Mouse (Mus musculus): ENCODE data around the gene Coch.
"Not testable (repeated sequence)": the region's sequence is repeated elsewhere in the genome, so short reads cannot be mapped to it uniquely, and the experiment has no call there.

Gene Coch

DNA sequence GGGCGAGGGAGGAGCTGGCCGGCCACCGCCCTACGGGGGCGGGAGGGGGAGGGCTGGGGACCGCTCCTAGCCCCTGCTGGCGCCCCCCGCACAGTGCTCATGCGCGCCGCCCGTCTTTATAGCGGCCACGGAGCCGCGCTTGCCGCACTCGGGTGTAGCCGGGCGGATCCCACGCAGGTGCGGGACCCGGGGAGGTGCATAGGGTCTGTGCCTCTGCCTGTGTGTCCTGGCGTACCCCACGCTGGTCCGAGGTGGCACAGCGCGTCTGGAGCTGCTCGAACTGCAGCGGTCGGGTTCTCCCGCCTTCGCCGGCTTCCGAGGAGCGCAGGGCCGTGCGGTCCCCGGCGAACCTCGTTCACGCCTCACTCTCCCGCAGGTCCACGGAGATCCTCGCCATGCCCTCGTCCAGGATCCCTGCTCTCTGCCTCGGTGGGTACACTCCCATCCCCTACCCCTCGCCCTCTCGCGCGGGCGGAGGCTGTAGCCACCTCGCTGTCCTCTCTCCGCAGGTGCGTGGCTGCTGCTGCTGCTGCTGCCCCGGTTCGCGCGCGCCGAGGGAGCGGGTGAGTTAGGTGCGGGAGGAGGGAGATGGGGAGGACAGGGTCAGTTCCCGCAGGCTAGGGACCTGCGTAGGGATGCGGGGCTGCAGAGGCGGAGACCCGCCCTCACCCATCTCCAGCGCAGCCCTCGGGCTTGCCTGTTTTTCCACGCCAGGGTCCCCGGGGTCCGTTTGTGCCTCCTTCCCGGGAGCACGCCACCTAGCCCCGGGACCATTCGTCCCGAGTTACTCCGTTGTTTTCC, at the start of gene Coch:
Gene Coch (plus strand): TSS at position 113 of the 801 bp plus-strand sequence.
- no peak for DNase-seq (ENCODE audit: low spot score in 2 of 2)

DNA sequence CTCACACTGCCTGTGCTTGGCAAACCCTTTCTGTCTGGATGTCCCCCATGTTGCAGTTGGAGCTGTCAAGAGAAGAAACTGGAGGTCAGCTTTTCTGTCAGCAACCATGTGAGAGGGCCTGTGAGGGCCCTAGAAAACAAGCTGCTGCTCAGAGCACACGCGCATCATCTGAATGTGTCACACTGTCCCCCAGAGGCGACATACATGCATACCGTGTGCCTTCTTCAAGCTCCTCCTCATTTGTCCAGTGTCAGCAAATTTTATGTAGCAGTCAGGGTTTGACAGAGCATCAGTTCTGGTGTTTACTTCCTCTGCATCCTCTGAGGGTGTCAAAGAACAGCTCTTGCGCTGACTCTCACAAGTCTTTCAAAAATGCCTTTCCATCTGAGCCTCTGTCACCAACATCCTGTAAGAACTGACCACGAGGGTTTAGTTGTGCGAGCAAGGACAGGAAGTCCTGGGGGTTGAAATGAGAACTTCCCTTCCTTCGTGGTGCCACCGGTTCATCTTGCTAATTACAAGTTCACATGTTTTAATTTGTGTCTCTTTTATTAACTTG, 49.7 kb upstream of the Coch start:
- DNase-seq (ENCODE audit: low spot score in 2 of 2), result no peak

DNA sequence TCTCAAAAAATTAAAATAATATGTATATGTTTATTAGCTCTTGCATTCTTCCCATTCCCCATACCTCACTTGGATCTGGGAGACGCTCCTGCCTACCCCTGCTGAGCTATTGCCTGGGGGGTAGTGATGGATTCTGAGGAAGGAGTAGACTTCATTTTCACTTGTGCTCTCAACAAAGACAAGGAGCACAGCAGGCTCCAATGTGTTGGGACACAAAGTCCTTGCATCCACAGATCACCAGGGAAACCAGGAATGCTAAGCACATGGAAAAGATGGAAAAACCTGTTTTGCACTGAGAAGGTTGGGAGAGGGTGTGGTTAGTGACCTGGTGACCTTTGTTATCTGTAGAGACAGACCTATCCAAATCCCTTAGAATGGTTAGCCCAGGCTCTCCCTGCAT, 38.1 kb upstream of the Coch start:
- DNase-seq (ENCODE audit: low spot score in 2 of 2), result no peak

DNA sequence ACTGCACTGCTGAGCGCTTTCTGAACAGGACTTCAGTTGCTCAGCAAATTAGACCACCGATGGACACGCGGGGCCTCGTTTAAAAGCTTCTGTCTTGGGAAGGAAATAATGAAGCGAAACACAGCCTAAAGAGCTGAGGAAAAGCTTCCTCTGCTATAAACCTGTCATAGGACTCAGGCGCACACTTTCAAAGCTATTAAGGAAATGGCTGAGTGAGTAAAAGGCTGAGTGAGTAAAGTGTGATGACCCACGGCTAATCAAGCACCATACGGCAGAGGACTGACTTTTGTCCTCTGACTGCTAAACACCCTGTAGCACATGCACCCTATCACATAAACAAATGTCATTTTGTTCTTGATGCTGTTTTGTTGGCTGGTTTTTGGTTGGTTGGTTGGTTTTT, 31.7 kb upstream of the Coch start:
- DNase-seq (ENCODE audit: low spot score in 2 of 2), result no peak

DNA sequence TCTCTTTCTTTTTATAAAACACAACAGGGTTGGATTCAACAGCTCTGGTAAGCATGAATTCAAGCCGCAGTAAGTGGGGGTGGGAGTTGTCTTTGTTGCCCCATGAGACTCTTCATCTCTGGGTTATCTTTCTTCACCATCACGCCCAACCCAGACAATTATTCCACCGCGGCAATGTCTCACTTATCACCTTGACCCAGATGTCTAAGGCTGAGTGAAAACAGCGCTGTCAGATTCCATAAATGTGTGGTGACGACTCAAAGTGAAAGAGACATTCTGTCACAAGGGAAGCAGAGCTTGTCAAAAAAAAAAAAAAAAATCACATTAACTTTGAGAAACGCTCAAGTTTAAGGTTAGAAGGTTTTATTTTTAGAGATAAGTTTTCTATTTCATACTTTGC, 25.9 kb upstream of the Coch start:
- no peak for DNase-seq (ENCODE audit: low spot score in 2 of 2)

DNA sequence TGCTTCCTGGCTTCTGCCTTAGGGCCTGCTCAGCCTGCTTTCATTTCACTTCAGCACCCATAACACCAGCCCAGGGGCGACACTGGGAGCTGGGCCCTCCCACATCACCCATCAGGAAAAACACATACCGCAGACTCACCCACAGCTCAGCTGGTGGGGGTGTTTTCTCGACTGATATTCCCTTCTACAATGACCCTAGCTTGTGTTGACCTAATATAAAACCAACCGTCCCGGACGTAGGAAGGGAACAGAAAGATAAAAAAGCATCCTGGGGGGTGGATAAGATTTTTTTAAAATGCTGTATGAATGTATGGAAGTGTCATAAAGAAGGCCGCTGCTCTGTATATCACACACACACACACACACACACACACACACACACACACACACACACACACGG, 23.7 kb upstream of the Coch start:
- no peak for DNase-seq (ENCODE audit: low spot score in 2 of 2)

DNA sequence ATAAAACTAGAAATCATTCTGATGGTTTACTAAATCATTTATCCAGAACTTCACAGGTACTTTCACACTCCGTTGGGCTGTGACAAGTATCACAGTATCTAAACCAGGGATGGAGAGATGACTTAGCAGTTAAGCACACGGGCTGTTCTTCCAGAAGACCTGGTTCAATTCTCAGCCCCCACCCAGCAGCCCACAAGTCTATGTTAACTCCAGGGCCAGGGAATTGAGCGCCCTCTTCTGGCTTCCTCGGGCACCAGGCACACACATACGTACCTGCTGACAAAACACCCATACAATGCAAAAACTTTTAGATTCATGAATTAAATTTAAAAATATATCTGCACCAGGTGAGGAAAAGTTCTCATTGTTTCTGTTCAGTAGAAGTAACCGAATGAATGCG, 23.2 kb upstream of the Coch start:
- no peak for DNase-seq (ENCODE audit: low spot score in 2 of 2)

DNA sequence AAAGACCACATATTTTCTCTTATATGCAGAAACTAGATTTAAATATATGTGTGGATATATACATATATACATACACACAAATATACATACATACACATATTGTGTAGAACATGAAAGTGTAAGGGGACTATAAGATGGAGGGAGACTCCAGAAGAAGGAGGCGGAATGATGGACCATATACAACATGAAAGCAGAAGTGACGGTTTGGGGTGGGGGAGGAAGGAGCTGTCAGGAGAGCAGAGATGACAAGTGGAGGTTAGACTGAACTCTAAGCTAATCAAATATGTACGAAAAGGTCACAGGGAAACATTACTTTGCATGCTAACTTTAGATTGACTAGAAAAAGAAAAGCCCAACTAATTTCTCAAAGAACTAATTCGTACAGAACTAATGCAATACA, 20.5 kb upstream of the Coch start:
- DNase-seq (ENCODE audit: low spot score in 2 of 2), result no peak

DNA sequence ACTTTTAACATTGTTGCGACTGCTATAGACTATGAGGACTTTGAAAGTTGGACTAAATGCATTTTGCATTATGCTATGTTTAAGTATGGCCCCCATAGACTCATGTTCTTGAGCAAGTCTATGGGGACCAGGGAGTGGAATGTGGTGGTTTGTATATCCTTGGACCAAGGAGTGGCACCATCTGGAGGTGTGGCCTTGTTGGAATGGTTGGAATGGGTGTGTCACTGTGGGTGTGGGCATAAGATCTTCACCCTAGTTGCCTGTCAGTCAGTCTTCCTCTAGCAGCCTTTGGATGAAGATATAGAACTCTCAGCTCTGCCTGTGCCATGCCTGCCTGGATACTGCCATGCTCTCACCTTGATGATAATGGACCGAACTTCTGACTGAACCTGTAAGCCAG, 15.3 kb upstream of the Coch start:
- not testable (repeated sequence) for DNase-seq (ENCODE audit: low spot score in 2 of 2)

DNA sequence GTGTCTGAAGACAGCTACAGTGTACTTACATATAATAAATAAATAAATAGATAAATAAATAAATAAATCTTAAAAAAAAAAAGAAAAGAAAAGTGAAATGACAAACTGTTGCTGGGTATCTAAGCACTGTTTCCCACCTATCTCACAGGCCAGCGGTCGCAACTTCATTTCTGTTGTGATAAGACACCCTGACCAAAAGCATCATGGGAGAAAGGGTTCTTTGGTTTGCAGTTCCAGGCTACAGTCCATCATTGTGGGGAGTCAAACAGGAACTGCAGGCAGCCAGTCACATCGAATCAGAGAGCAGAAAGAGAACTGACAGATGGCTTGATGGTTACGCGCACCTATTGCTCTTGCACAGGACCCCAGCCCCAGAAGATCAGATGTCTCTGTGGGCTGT, 3.9 kb upstream of the Coch start:
- DNase-seq (ENCODE audit: low spot score in 2 of 2), result no peak

DNA sequence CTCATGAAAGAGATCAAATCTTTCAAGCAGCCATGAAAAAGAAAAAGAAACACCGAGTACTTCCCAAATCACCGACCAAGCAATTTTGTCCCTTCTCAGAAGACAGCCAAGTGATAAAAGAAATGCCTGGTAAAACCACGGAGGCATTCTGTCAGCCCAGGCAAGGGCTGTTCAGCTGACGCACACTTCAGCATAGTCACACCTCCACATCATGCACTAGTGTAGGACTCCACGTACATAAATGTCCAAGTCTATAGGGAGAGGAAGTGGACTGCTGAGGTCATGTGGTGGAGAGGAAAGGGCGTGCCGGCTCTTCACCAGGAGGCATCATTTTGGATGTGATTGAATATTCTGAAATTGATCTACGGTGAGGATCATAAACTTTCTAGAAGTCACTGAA, 1.2 kb upstream of the Coch start:
- no peak for DNase-seq (ENCODE audit: low spot score in 2 of 2)

DNA sequence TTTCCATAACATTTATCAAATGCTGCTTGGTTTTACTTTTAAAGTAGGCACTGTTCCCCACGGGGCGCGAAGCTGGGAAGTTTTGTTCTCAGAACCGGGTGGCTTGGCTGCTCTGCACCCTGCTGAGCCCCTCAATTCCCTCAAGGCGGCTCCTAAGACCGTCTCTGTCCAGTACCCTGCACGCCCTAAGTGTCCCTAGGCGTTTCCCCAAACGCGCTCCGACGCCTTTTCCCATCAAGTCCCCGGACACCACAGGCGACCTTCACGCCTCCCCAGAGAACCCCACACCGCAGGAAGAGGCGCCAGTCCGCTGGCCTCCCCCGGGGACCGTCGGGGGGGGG, 283 bp upstream of the Coch start:
- no peak for DNase-seq (ENCODE audit: low spot score in 2 of 2)

DNA sequence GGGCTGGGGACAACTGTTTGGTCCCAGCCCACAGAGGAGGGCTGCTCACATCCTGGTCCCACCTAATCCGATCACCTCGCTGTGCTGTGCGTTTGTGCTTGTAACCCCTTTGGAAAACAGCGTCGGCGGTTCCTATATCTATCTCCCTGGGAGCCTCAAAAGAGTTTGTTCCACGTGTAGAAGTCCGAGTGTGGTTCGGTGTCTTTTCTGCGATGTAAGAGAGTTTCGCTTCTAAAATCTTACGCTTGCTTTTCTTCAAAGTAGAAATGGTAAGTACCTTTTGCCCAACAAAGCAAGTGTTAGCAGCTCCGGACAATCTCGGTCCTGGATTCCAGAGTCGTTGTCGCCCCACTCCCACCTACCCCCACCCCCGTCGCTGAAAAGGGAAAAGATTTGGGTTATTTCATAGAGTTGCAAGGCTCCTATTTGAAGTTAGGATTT, 909 bp downstream of the Coch start:
- DNase-seq (ENCODE audit: low spot score in 2 of 2), result no peak

DNA sequence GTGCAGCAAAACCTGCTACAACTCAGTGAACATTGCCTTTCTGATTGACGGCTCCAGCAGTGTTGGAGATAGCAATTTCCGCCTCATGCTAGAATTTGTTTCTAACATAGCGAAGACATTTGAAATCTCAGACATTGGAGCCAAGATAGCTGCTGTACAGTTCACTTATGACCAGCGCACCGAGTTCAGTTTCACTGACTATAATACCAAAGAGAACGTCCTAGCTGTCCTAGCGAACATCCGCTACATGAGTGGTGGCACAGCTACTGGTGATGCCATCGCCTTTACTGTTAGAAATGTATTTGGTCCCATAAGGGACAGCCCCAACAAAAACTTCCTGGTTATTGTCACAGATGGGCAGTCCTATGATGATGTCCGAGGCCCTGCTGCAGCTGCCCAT, 10.2 kb downstream of the Coch start:
- DNase-seq (ENCODE audit: low spot score in 2 of 2), result no peak

DNA sequence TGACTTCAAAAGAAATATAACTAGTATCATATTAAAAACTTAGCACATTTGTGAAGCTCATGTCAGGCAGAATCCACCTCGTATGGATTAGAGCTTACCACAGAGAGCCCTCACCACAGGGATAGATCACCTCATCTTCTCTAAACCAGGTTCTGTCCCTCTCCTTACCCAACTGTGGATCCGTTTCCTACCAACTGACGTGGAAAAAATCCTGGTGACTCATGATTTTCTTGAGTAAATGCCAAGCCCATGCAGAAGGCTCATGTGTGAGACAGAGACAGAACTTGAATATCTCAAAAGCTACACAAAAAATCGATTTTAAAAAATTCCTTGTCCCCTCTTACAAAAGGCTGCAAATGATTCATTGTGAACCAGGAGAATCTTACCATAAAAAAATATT, 13.0 kb downstream of the Coch start:
- no peak for DNase-seq (ENCODE audit: low spot score in 2 of 2)

DNA sequence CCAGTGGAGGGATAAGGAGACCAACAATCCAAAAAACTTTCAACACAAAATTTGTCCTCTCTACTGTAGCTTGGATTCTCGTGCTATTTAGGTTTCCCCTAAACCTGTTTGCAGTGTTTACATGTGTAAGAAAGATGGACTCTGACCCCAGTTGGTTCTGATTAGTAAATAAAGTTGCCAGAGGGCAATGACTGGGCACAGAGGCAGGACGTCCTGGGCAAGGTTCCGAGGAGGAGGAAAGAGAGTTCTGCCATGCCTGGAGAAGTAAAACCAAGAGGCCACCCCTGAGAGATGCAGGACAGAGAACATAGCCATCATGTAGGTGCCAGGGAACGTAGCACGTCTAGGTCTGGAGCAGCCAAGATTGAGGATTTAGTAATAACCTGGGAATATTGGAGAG, 19.2 kb downstream of the Coch start:
- DNase-seq (ENCODE audit: low spot score in 2 of 2), result no peak

DNA sequence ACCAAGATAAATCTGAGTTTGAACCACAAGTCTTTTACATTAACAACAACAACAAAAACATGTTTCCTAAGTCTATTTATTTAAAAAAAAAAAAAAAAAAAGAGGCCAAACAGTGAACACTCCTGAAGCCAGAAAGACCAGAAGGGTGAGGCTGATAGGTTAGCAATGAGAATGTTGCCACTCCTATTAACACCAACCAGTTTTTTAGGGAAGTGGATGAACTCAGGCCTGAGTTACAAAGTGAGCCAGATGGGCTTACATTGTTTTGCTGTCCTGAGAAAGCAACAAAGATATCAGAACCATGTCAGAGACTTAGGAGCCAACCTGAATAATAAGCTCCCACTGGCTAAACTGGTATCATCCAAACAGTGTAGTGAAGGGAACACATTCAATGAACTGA, 27.4 kb downstream of the Coch start:
- DNase-seq (ENCODE audit: low spot score in 2 of 2), result no peak

DNA sequence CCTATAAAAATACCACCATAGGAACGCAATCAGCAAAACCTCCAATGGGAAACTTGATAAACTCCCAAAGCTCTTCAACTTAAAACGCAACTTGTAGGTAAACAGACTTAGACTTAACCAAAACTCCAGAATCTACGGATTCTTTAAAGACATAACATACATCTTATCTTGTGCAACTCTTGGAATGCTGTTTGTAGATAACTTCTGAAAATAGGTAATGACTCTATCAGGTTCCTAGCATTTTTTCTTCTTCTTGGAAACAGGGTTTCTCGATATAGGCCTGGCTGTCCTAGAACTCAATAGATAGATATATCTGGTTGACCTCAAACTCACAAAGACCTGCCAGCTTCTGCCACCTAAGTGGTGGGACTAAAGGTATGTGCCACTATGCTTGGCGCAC, 28.0 kb downstream of the Coch start:
- no peak for DNase-seq (ENCODE audit: low spot score in 2 of 2)

DNA sequence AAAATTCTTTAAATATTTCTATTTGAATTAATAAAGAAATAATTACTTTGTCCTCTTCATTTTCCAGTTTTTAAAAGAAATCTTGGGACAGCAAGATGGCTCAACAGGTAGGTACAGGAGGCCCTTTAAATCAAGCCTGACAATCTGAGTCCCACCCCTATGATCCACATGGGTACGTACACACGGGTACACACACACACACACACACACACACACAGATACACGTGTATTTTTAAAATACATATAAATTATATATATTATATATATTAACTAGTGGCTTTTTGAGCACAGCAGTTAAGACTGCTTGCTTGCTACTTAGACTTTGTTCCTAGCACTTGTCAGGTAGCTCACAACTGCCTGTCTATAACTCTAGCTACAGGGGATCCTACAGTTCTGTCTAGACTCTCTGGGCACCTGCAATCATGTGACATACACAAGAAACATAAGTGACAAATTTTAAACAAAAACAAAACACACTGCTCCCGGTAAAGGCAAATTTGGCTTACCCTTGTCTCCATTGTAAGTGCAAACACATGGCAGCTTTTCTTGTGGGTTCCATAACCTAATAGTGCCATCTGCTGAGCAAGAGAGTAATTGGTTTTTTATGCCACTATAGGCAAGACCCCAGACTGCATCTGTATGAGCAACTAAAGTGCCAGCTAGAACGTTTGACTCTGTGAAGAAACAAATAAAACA, 29.7 kb downstream of the Coch start:
- no peak for DNase-seq (ENCODE audit: low spot score in 2 of 2)

DNA sequence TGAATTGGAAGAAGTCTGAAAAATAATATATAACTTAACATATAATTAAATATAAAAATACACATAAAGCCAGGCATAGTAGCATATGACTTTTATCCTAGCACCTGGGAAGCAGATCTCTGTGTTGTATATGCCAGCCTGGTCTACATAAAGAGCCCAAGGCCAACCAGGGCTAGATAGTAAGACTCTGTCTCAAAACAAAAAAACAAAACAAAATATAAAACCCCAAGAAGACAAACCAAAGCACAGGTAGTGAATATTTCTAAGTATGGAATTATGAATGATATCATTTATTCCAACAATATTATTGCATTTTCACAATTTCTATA, 30.2 kb downstream of the Coch start:
- no peak for DNase-seq (ENCODE audit: low spot score in 2 of 2)

DNA sequence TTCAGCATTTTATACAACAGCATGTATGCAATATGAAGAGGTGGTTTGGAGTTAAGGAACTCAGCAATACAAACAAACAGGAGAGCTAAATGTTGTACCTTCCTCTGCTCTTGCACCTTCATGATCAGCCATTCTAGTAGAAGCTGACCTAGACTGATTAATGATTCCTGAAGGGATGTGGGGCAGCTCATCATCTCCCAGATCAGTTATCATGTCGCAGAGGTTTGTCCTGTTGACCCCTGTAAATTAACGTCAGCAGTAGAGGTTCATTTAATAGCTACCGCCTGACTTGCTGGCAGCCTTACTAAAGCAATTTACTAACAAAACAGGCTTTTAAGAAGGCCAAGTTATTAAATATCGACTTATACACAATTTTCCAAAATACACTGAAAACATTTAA, 40.3 kb downstream of the Coch start:
- no peak for DNase-seq (ENCODE audit: low spot score in 2 of 2)

DNA sequence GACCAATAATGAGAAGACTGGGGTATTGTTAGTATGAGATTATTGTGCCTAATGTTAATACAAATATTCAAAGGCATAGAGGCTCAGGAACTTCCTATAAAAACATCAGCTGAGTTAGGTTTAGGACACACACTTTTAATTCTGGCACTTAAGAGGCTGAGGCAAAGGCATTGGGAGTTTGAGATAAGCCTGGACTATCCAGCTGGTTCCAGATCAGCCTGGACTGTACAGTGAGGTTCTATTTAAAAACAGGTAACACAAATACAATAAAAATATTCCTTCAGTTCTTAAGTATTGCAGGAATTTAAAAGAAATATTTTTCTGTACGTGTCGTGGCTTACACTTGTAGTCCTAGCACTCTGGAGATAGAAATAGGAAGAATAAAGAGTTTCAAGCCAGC, 43.1 kb downstream of the Coch start:
- no peak for DNase-seq (ENCODE audit: low spot score in 2 of 2)

DNA sequence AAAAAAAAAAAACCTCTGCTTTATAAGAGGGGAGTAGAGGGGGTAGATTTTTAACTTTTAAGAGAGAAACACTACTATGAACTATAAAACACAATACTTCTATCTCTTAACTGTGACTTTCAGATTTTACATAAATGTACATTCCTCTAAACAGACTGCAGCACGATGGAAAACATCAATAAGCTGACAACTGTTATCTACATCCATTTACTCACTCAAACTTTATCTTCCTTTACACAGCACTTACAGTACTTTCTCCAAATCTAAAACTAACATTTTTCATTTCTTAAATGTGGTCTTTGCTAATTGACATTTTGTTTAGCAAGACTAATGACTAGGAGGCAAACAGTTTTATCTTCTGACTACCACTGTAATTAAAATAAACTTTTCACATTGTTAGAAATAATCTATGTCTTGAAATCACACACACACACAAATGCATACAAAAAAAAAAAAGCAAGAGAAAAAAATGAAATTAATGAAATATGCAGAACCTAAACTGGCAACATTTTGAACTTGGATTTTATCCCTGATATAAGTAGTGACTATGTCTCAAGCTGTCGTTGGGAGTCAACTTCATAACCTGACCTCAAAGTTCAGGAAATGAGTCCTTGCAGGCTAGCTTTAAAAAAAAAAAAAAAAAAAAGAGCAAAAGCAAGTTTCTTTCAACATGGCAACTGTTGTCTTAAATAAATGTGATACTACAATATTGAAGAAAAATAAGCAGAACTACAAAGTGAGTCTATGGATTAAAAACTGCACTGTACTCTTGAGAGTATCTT, 43.7 kb downstream of the Coch start:
- no peak for DNase-seq (ENCODE audit: low spot score in 2 of 2)
